Mouse (Mus musculus) limb, embryonic 14.5 days (tissue): ENCODE data around the gene Arid3a. TPM values are rescaled to one million over a fixed set of nuclear protein-coding genes. Genes with fewer than 3 reads are reported as not detected.
A peak's percentile ranks its signal among the peaks of the same experiment; 100 is the strongest.

Experiments
- ATAC-seq: fragments of 200-750 bp; cut with Nextera tagmentation; 2 replicates; pipeline ENCODE4 v1.8.0; 2017; ENCODE audit warnings: low read depth, moderate number of reproducible peaks, moderate TSS enrichment; ENCODE audit not compliant: low FRiP score
- DNase-seq: peaks from one replicate; pipeline ENCODE4 v3.0.0-alpha.2; 2015; ENCODE audit warnings: low spot score
- H3K27ac ChIP-seq: fragments of 300-500 bp; sonication (generic); replicated peaks from 2 replicates; pipeline ENCODE4 v1.5.1; 2014; ENCODE audit warnings: low read depth, mild to moderate bottlenecking, low read length, moderate library complexity, mixed read lengths
- H3K27me3 ChIP-seq: fragments of 300-500 bp; sonication (generic); 2 replicates; pipeline ENCODE4 v1.6.1; 2014; ENCODE audit warnings: low read length, mixed read lengths; ENCODE audit not compliant: control insufficient read depth, insufficient read depth
- H3K36me3 ChIP-seq: fragments of 300-500 bp; sonication (generic); 2 replicates; pipeline ENCODE4 v1.6.1; 2014; ENCODE audit warnings: mild to moderate bottlenecking, low read length, moderate library complexity, mixed read lengths; ENCODE audit not compliant: control insufficient read depth, insufficient read depth
- H3K4me1 ChIP-seq: fragments of 300-500 bp; sonication (generic); 2 replicates; pipeline ENCODE4 v1.6.1; 2014; ENCODE audit warnings: antibody characterized with exemption, low read length, mixed read lengths; ENCODE audit not compliant: control insufficient read depth, insufficient read depth
- H3K4me2 ChIP-seq: fragments of 300-500 bp; sonication (generic); replicated peaks from 2 replicates; pipeline ENCODE4 v1.6.1; 2014; ENCODE audit warnings: low read depth, mild to moderate bottlenecking, low read length, moderate library complexity; ENCODE audit not compliant: severe bottlenecking
- H3K4me3 ChIP-seq: fragments of 300-500 bp; sonication (generic); replicated peaks from 2 replicates; pipeline ENCODE4 v1.5.1; 2014; ENCODE audit warnings: low read length
- H3K9ac ChIP-seq: fragments of 300-500 bp; sonication (generic); 2 replicates; pipeline ENCODE4 v1.6.1; 2014; ENCODE audit warnings: mild to moderate bottlenecking, low read depth, low read length, moderate library complexity; ENCODE audit not compliant: severe bottlenecking
- H3K9me3 ChIP-seq: fragments of 300-500 bp; sonication (generic); 2 replicates; pipeline ENCODE4 v1.6.1; 2016; ENCODE audit warnings: low read length; ENCODE audit not compliant: control insufficient read depth
- POLR2A ChIP-seq: fragments of 200-500 bp; IDR thresholded peaks from 2 replicates; pipeline ENCODE4 v1.8.0; 2012; ENCODE audit warnings: inconsistent platforms, mild to moderate bottlenecking, moderate library complexity, borderline replicate concordance; ENCODE audit not compliant: insufficient read depth, insufficient read length; ENCODE audit errors: extremely low read depth
- WGBS: fragments of 180-500 bp; shearing (Covaris S2); extraction: QIAGEN DNeasy Blood & Tissue Kit; methylation state at CpG from one replicate; pipeline ENCODE4 v1.1.7; 2014; 5-methylcytosine and 5-hydroxymethylcytosine counted together
- polyA plus RNA-seq, 2 experiments: library from polyadenylated mRNA; depleted of rRNA in 1 of 2; stranded (reverse) in 1 of 2; unstranded in 1 of 2; fragments of >200 nt; fragmentation: Nextera tagmentation in 1 of 2; extraction: Ambion mirVana in 1 of 2; gene quantifications; 2 replicates each; pipeline versions ENCODE4 v1.2.1 to v1.2.3; 2012 to 2014

The Arid3a gene
- polyA plus RNA-seq, 2 experiments = 5.0 to 8.6 TPM

DNA sequence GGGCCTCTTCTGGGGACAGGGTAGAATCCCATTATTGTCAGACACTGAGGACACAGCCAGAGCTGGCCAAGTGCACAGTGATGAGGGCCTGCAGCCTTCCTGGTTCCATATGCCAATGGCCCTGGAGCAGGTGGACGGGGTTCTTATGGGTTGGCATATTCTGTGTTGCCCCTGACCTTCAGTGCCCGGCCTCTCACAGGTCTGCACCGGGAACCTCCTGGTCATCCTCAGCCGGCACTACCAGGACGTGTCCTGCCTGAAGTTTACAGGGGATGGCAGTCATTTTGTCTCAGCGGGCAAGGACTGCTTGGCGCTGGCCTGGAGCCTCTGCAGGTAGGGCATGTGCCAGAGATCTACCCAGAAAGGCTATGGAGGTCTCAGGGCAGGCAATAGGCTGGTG, 37.9 kb downstream of the Arid3a start:
- H3K9me3 ChIP-seq = no peaks in the 10 kb centered on the region
- H3K9ac ChIP-seq = no peak overlapping the region
- TF ChIP-seq POLR2A = no peak
- H3K4me2 ChIP-seq = no peak overlapping the region
- H3K36me3 ChIP-seq = peaks cover 75% of the 10 kb centered on the region
- H3K27ac ChIP-seq = no peak overlapping the region
- no peak overlapping the region for H3K4me3 ChIP-seq
- WGBS = 97% methylated on average over 7 of the region's 7 CpGs
- DNase-seq (no peak), ATAC-seq (no peak)
- no peaks in the 10 kb centered on the region for H3K27me3 ChIP-seq
- H3K4me1 ChIP-seq = peaks cover 6% of the 10 kb centered on the region

DNA sequence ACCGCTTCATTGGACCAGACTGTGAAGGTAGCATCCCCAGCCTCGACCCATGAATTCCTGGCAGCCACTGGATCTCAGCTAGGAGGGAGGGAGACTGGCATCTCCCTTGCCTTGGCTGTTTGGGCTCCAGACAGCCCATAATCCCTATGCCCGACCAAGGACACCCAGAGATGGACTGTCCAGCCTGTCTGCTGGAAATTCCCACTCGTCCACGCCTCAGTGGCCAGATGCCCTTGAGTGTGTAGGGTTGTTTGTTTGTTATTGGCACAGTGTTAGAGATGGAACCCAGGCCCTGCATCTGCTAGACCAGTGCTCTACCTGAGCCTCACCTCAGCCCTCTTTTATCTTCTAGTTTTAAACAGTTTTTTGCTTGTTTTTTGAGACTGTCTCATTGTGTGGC, 38.5 kb downstream of the Arid3a start:
- H3K27ac ChIP-seq = no peak overlapping the region
- H3K9ac ChIP-seq = no peak overlapping the region
- WGBS = 84% methylated on average over 5 of the region's 5 CpGs
- DNase-seq (no peak), ATAC-seq (no peak)
- TF ChIP-seq POLR2A = no peak
- H3K27me3 ChIP-seq = no peaks in the 10 kb centered on the region
- H3K9me3 ChIP-seq = no peaks in the 10 kb centered on the region
- H3K36me3 ChIP-seq = peaks cover 75% of the 10 kb centered on the region
- no peak overlapping the region for H3K4me3 ChIP-seq
- H3K4me1 ChIP-seq = peaks cover 6% of the 10 kb centered on the region
- H3K4me2 ChIP-seq = no peak overlapping the region

- H3K9me3 ChIP-seq = no peaks in the 10 kb centered on the region
- WGBS = 90% methylated on average over 5 of the region's 5 CpGs
- H3K36me3 ChIP-seq = peaks cover 65% of the 10 kb centered on the region
- H3K27me3 ChIP-seq = no peaks in the 10 kb centered on the region
- ATAC-seq (no peak), DNase-seq (no peak)
- no peak overlapping the region for H3K4me2 ChIP-seq
- no peak overlapping the region for H3K4me3 ChIP-seq
- no peak for TF ChIP-seq POLR2A
- no peak overlapping the region for H3K9ac ChIP-seq
- no peaks in the 10 kb centered on the region for H3K4me1 ChIP-seq
- no peak overlapping the region for H3K27ac ChIP-seq
These were observed 40.1 kb downstream of the Arid3a start for GRCm38 (mm10) chr10:79966886-79967400.

DNA sequence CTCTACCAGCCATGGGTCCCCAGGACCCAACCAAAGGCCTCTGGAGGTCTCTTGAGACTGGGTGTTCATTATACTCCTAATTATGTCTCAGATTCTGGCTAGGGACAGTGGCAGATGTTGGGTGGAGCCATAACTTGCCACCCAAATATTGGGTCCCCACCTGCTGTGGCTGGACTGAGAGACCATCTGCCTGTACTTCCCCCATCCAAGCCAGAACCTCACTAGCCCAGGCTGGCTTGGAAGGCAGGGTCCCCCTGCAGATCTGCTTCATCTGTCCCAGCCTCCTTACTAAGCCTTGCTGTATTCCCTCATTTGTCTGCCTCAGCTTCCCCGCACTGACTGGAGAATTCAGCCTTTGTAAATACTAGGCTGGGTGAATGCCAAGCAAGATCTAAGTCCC, 41.3 kb downstream of the Arid3a start:
- H3K36me3 ChIP-seq = peaks cover 54% of the 10 kb centered on the region
- H3K4me1 ChIP-seq = no peaks in the 10 kb centered on the region
- DNase-seq (no peak), ATAC-seq (no peak)
- H3K27me3 ChIP-seq = no peaks in the 10 kb centered on the region
- no peak overlapping the region for H3K4me3 ChIP-seq
- TF ChIP-seq POLR2A = no peak
- no peak overlapping the region for H3K27ac ChIP-seq
- H3K9ac ChIP-seq = no peak overlapping the region
- no peaks in the 10 kb centered on the region for H3K9me3 ChIP-seq
- 85% methylated on average over 1 of the region's 1 CpGs for WGBS
- no peak overlapping the region for H3K4me2 ChIP-seq

GRCm38 (mm10) chr10:79969124-79969568, 42.3 kb downstream of the Arid3a start:
- Histone ChIP-seq H3K27ac (no peak overlapping the region), H3K27me3 (no peaks in the 10 kb centered on the region), H3K36me3 (peaks cover 46% of the 10 kb centered on the region), H3K9ac (no peak overlapping the region), H3K4me1 (no peaks in the 10 kb centered on the region), H3K4me3 (no peak overlapping the region), H3K9me3 (no peaks in the 10 kb centered on the region), H3K4me2 (no peak overlapping the region)
- ATAC-seq (no peak), DNase-seq (no peak)
- TF ChIP-seq POLR2A = 0 out of 2 replicates have a peak, but pooled peaks have one; percentile 13
- WGBS = 13% methylated on average over 3 of the region's 3 CpGs

DNA sequence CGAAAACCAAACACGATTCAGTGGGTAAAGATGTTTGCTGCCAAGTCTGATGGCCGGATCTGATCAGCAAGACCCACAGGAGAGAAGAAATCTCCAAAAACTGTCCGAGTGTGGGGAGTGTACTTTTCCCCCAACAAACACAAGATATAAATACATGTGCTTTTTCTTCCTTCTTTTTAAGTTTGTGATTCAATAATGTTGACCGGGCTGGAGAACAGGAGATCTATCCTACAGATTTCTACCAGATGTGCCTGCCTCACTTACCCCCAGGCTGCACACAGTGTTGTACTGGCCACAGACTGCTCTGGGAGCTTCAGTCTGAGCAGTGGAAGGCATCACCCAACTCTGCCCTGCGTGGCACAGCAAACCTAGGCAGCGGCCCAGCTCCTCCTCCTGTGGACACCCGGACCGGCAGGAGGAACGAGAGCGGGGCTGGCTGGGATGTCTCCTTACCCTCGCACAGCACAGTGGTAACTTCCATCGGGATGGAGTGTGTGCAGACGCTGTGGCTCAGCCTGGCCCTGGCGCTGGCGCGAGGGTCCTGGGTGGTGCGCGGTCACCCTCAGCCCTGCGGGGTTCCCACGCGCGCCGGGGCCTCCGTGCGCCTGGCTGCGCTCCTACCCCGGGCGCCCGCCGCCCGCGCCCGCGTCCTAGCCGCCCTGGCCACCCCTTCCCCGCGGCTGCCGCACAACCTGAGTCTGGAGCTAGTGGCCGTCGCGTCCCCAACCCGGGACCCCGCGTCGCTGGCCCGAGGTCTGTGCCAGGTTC, 43.8 kb downstream of the Arid3a start, which contains the start of gene Grin3b:
Gene Grin3b, plus strand, starts transcription at position 301 of the 768 bp plus-strand sequence.
- no peaks in the 10 kb centered on the region for H3K4me1 ChIP-seq
- H3K36me3 ChIP-seq = peaks cover 39% of the 10 kb centered on the region
- 5% methylated on average over 42 of the region's 47 CpGs for WGBS
- H3K4me3 ChIP-seq = peak within 1 kb of the TSS; percentile 44
- no peaks in the 10 kb centered on the region for H3K27me3 ChIP-seq
- no peak for TF ChIP-seq POLR2A
- H3K9ac ChIP-seq = peak within 1 kb of the TSS; percentile 63
- DNase-seq (no peak), ATAC-seq (peak; percentile 13; the same call in 1 of the 2 replicates)
- H3K27ac ChIP-seq = no peak within 1 kb of the TSS
- no peaks in the 10 kb centered on the region for H3K9me3 ChIP-seq
- H3K4me2 ChIP-seq = peak within 1 kb of the TSS; percentile 87
